Mouse (Mus musculus): Measurements from ENCODE around the gene Cidec. TPM values are rescaled to one million over a fixed set of nuclear protein-coding genes. Genes with fewer than 3 reads are reported as not detected.

The Cidec gene
- polyA plus RNA-seq, 1 experiment from 2014 or later = 0.40 TPM

DNA sequence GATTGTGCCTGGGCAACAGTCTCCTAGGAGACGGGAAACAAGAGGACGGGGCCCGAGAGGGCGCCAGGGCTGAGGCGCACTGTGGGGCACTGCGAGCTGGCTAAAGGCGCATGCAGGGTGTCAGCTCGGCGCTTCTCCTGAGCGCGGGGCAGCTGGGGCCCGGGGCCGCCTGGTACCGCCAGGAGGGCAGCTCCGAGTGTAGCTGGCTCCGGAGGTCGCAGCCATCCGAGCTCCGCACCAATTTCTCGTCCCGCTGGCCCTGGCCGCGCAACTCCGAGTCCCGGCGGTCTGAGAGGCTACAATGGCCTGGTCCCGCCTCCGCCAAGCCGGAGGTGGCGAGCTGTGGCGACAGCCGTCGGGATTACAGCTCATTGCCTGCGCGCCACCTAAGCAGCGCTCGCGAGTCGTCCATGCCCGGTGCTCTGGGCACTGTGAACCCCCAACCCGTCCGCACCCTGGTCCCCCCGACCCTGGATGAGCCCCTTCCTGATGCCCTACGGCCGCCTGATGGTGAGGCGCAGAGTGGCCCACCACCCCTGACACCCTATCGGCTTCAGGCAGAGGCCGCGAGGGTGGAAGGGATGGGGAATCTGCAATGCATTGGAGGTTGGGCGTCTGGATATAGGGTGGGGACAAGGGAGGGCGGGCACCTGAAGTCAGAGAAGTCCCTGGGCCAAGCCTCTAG lies 43.0 kb downstream of the Cidec start:
- Histone ChIP-seq H3K4me3 (ENCODE audit: low read depth, low read length) (peak overlapping the region; percentile 35), H3K4me1 (ENCODE audit: control insufficient read depth, low read depth, low read length) (peaks cover 6% of the 10 kb centered on the region), H3K36me3 (ENCODE audit: control insufficient read depth, insufficient read depth) (peaks cover 25% of the 10 kb centered on the region), H3K27me3 (ENCODE audit: control insufficient read depth, insufficient read depth, low read depth, low read length) (peaks cover 9% of the 10 kb centered on the region), H3K27ac (ENCODE audit: low read length) (no peak overlapping the region), H3K9ac (ENCODE audit: low read depth, low read length) (peak overlapping the region; percentile 6; the same call in 1 of the 2 replicates), H3K4me2 (ENCODE audit: low read depth, low read length) (peak overlapping the region; percentile 54), H3K9me3 (replicated peaks; ENCODE audit: control insufficient read depth, low read length) (no peaks in the 10 kb centered on the region)
- WGBS (ENCODE audit: insufficient replicate concordance) = 5% methylated on average over 51 of the region's 51 CpGs
- ATAC-seq (ENCODE audit: low read depth) = peak; percentile 46

DNA sequence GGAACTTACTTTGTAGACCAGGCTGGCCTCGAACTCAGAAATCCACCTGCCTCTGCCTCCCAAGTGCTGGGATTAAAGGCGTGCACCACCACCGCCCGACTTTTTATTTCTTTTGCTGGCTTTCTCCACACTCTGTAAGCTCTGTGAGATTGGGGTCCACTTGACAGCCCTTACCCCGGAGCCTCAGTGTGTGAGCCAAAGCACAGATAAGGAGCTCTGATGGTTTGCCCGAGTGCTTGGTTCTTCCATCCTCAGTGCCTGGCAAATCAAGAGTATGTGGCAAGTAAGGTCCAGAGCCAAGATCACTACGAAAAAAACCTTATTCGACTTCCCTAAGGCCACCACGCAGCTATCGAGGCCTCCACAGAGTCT lies 43.6 kb downstream of the Cidec start:
- Histone ChIP-seq H3K27ac (ENCODE audit: low read length) (no peak overlapping the region), H3K4me2 (ENCODE audit: low read depth, low read length) (peak overlapping the region; percentile 54), H3K27me3 (ENCODE audit: control insufficient read depth, insufficient read depth, low read depth, low read length) (peaks cover 9% of the 10 kb centered on the region), H3K9ac (ENCODE audit: low read depth, low read length) (peak overlapping the region; percentile 6; the same call in 1 of the 2 replicates), H3K9me3 (replicated peaks; ENCODE audit: control insufficient read depth, low read length) (no peaks in the 10 kb centered on the region), H3K4me1 (ENCODE audit: control insufficient read depth, low read depth, low read length) (peaks cover 6% of the 10 kb centered on the region), H3K4me3 (ENCODE audit: low read depth, low read length) (peak overlapping the region; percentile 35), H3K36me3 (ENCODE audit: control insufficient read depth, insufficient read depth) (peaks cover 27% of the 10 kb centered on the region)
- WGBS (ENCODE audit: insufficient replicate concordance) = 19% methylated on average over 10 of the region's 10 CpGs
- ATAC-seq (ENCODE audit: low read depth) = no peak

DNA sequence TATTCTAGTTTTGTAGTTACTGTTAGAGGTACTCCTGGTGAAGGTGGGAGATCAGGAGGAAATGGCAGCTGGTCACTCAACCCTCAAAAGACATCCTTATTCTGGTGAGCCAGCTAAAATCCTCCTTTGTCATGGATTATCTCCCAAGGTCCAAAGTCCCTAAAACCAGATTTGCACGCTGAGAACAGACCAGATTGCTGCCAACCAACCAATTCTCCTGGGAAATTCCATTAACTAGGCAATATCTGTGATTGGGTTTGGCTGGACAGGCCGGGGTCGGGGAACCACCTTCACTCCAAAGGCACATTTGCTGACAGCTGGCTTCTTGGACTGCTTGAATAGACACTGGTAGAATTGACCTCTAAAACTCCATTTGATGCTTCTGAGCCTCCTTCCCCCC lies 44.8 kb downstream of the Cidec start:
- no peak for ATAC-seq (ENCODE audit: low read depth)
- Histone ChIP-seq H3K4me3 (ENCODE audit: low read depth, low read length) (no peak overlapping the region), H3K4me1 (ENCODE audit: control insufficient read depth, low read depth, low read length) (peaks cover 6% of the 10 kb centered on the region), H3K27ac (ENCODE audit: low read length) (no peak overlapping the region), H3K4me2 (ENCODE audit: low read depth, low read length) (no peak overlapping the region), H3K9ac (ENCODE audit: low read depth, low read length) (no peak overlapping the region), H3K36me3 (ENCODE audit: control insufficient read depth, insufficient read depth) (peaks cover 32% of the 10 kb centered on the region), H3K9me3 (replicated peaks; ENCODE audit: control insufficient read depth, low read length) (no peaks in the 10 kb centered on the region), H3K27me3 (ENCODE audit: control insufficient read depth, insufficient read depth, low read depth, low read length) (peaks cover 9% of the 10 kb centered on the region)
- 80% methylated on average over 3 of the region's 3 CpGs for WGBS (ENCODE audit: insufficient replicate concordance)

DNA sequence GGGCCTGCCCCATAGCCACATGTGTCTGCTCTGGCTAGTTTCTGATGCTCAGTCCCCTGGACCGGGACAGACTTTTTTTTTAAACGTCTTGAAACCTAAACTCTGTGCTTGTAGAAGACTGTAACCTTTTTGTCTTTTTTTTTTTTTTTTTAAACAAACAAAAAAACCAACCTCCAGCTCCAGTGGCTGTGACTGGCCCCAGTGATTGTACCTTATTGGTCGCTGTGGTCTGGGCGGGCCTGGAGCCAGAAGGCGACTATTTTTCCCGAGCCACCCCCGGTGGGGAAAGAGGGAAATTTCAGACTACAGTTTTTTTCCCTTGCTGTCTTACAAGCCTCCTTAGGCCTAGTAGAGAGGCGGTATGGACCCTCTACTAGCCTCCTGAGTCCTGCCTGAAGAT lies 46.6 kb downstream of the Cidec start, which contains the start of gene Ttll3:
TSS of gene Ttll3 (plus strand) at position 301 of the 400 bp plus-strand sequence.
- 72% methylated on average over 8 of the region's 8 CpGs for WGBS (ENCODE audit: insufficient replicate concordance)

DNA sequence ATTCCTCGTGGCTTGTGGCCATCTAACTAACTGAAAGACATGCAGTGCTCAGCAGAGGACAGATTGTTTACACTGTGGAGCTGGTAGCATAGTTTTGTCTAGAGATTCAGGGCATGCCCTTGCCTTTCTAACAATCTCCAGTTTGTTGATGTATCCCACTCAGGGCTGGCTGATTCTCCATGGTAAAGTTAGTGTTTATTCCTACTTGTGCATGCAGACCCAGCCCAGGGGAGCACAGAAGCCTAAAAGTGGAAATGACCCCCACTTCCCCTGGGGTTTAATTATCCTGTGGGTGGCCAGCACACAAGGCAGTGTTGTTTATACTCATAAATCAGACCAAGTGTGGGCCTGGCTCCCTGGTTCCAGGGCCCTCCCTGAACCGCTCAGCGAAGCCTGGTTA lies 49.5 kb downstream of the Cidec start:
- H3K9me3 ChIP-seq (replicated peaks; ENCODE audit: control insufficient read depth, low read length) = no peaks in the 10 kb centered on the region
- H3K4me2 ChIP-seq (ENCODE audit: low read depth, low read length) = no peak overlapping the region
- no peaks in the 10 kb centered on the region for H3K27me3 ChIP-seq (ENCODE audit: control insufficient read depth, insufficient read depth, low read depth, low read length)
- H3K36me3 ChIP-seq (ENCODE audit: control insufficient read depth, insufficient read depth) = peaks cover 66% of the 10 kb centered on the region
- H3K4me1 ChIP-seq (ENCODE audit: control insufficient read depth, low read depth, low read length) = no peaks in the 10 kb centered on the region
- ATAC-seq (ENCODE audit: low read depth) = no peak
- no peak overlapping the region for H3K4me3 ChIP-seq (ENCODE audit: low read depth, low read length)
- H3K27ac ChIP-seq (ENCODE audit: low read length) = no peak overlapping the region
- WGBS (ENCODE audit: insufficient replicate concordance) = 67% methylated on average over 3 of the region's 3 CpGs
- H3K9ac ChIP-seq (ENCODE audit: low read depth, low read length) = no peak overlapping the region

More for the DNA sequence above, 46.6 kb downstream of the Cidec start, which contains the start of gene Ttll3:
- Histone ChIP-seq H3K4me3 (ENCODE audit: low read depth, low read length) (no peak within 1 kb of the TSS), H3K9ac (ENCODE audit: low read depth, low read length) (no peak within 1 kb of the TSS), H3K4me1 (ENCODE audit: control insufficient read depth, low read depth, low read length) (peaks cover 6% of the 10 kb centered on the region), H3K9me3 (replicated peaks; ENCODE audit: control insufficient read depth, low read length) (no peaks in the 10 kb centered on the region), H3K4me2 (ENCODE audit: low read depth, low read length) (no peak within 1 kb of the TSS), H3K27me3 (ENCODE audit: control insufficient read depth, insufficient read depth, low read depth, low read length) (peaks cover 9% of the 10 kb centered on the region), H3K27ac (ENCODE audit: low read length) (no peak within 1 kb of the TSS), H3K36me3 (ENCODE audit: control insufficient read depth, insufficient read depth) (peaks cover 49% of the 10 kb centered on the region)
- ATAC-seq (ENCODE audit: low read depth) = no peak

DNA sequence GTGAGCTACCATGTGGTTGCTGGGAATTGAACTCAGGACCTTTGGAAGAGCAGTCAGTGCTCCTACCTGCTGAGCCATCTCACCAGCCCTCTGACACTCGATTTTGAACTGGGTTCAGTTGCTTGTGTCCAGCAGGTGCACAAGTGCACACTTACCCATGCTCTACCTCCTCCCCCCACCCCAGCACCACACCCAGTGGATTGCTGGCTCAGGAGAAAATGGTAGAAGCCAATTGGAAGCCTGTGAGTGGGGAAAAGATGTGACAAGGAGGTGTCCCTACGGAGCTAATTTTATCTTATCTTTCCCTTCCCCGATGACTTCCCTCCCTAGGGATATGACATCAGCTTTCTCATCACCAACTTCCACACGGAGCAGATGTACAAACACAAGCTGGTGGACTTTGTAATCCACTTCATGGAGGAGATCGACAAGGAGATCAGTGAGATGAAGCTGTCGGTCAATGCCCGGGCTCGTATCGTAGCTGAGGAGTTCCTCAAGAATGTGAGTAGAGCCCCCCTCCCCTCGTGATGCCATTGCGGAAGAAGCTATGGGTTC lies 50.3 kb downstream of the Cidec start:
- 74% methylated on average over 11 of the region's 11 CpGs for WGBS (ENCODE audit: insufficient replicate concordance)
- no peak overlapping the region for H3K9ac ChIP-seq (ENCODE audit: low read depth, low read length)
- no peaks in the 10 kb centered on the region for H3K9me3 ChIP-seq (replicated peaks; ENCODE audit: control insufficient read depth, low read length)
- H3K4me1 ChIP-seq (ENCODE audit: control insufficient read depth, low read depth, low read length) = peaks cover 4% of the 10 kb centered on the region; the same call in 1 of the 2 replicates
- peaks cover 66% of the 10 kb centered on the region for H3K36me3 ChIP-seq (ENCODE audit: control insufficient read depth, insufficient read depth)
- no peaks in the 10 kb centered on the region for H3K27me3 ChIP-seq (ENCODE audit: control insufficient read depth, insufficient read depth, low read depth, low read length)
- H3K4me3 ChIP-seq (ENCODE audit: low read depth, low read length) = no peak overlapping the region
- ATAC-seq (ENCODE audit: low read depth) = no peak
- no peak overlapping the region for H3K4me2 ChIP-seq (ENCODE audit: low read depth, low read length)
- H3K27ac ChIP-seq (ENCODE audit: low read length) = no peak overlapping the region

DNA sequence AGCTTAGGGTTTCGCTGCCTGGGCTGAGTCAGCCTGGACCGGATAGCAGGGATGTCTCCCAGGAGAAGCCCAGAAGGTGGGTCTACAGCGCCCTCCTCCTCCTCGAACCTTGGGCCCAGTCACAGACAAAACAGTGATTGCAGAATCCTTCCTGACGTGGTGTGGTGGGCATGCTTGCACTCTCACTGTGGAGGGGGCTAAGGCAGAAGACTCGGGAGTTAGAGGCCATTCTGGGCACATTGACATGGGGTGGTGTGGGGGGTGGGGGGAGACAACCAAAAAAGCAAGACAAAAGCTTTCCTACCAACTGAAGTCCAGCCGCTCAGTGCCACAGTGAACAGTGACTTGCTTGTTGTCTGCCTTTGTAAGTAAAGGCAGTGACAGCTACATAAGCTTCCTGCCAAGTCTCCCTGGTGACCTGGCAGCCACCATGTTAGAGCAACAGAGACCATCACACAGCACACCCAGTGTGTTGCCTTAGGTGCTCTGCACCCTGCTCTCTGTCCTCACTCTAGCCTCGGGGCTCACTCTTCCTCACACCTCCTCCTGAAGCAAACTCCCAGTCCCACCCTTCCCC lies 51.1 kb downstream of the Cidec start:
- WGBS (ENCODE audit: insufficient replicate concordance) = 81% methylated on average over 8 of the region's 8 CpGs
- H3K27me3 ChIP-seq (ENCODE audit: control insufficient read depth, insufficient read depth, low read depth, low read length) = no peaks in the 10 kb centered on the region
- H3K4me2 ChIP-seq (ENCODE audit: low read depth, low read length) = no peak overlapping the region
- peaks cover 60% of the 10 kb centered on the region for H3K36me3 ChIP-seq (ENCODE audit: control insufficient read depth, insufficient read depth)
- peaks cover 10% of the 10 kb centered on the region for H3K4me1 ChIP-seq (ENCODE audit: control insufficient read depth, low read depth, low read length)
- no peak overlapping the region for H3K4me3 ChIP-seq (ENCODE audit: low read depth, low read length)
- ATAC-seq (ENCODE audit: low read depth) = no peak
- H3K9ac ChIP-seq (ENCODE audit: low read depth, low read length) = no peak overlapping the region
- no peaks in the 10 kb centered on the region for H3K9me3 ChIP-seq (replicated peaks; ENCODE audit: control insufficient read depth, low read length)
- no peak overlapping the region for H3K27ac ChIP-seq (ENCODE audit: low read length)

DNA sequence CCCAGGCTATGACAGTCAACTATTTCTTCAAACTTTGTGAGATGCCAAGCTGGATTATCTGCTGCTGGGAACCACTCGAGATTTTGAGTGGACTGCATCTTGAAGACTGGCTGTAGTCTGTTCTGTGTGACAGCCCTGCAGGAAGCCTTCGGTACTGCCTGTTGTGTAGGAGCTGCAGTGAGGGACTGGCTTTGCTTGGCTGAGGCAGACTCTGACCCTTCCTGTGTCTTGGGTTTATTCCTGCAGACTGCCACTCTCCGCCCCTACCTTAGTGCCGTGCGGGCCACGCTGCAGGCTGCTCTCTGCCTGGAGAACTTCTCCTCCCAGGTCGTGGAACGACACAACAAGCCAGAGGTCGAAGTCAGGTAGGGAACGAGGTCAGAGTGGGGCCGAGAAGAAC lies 55.1 kb downstream of the Cidec start:
- no peak for ATAC-seq (ENCODE audit: low read depth)
- H3K27me3 ChIP-seq (ENCODE audit: control insufficient read depth, insufficient read depth, low read depth, low read length) = no peaks in the 10 kb centered on the region
- H3K4me1 ChIP-seq (ENCODE audit: control insufficient read depth, low read depth, low read length) = peaks cover 27% of the 10 kb centered on the region
- no peak overlapping the region for H3K4me2 ChIP-seq (ENCODE audit: low read depth, low read length)
- no peak overlapping the region for H3K9ac ChIP-seq (ENCODE audit: low read depth, low read length)
- no peak overlapping the region for H3K27ac ChIP-seq (ENCODE audit: low read length)
- peaks cover 32% of the 10 kb centered on the region for H3K36me3 ChIP-seq (ENCODE audit: control insufficient read depth, insufficient read depth)
- H3K9me3 ChIP-seq (replicated peaks; ENCODE audit: control insufficient read depth, low read length) = no peaks in the 10 kb centered on the region
- H3K4me3 ChIP-seq (ENCODE audit: low read depth, low read length) = no peak overlapping the region
- WGBS (ENCODE audit: insufficient replicate concordance) = 85% methylated on average over 11 of the region's 11 CpGs

DNA sequence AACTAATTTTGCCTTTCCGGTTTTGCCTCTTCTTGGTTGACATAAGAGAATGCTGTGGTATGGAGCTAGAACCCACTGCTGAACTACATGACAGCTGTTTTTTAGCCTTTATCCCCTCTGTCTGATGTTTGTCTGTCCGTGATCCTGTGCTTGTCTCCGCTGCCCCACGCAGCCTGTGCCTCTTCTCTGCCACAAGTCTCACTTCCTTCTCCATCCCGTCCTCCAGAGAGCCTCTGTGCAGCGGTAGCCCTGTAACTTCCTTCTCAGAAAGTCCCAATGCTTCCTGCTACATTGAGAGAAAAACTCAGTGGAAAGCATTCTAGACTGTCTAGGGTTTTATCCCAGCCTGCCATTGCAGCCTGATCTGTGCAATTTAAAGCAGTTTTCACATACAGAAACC lies 56.3 kb downstream of the Cidec start:
- ATAC-seq (ENCODE audit: low read depth) = no peak
- Histone ChIP-seq H3K36me3 (ENCODE audit: control insufficient read depth, insufficient read depth) (peaks cover 23% of the 10 kb centered on the region), H3K9me3 (replicated peaks; ENCODE audit: control insufficient read depth, low read length) (no peaks in the 10 kb centered on the region), H3K9ac (ENCODE audit: low read depth, low read length) (peak overlapping the region; percentile 81), H3K4me1 (ENCODE audit: control insufficient read depth, low read depth, low read length) (peaks cover 27% of the 10 kb centered on the region), H3K27ac (ENCODE audit: low read length) (peak overlapping the region; percentile 6; the same call in 1 of the 2 replicates), H3K4me2 (ENCODE audit: low read depth, low read length) (peak overlapping the region; percentile 80), H3K27me3 (ENCODE audit: control insufficient read depth, insufficient read depth, low read depth, low read length) (no peaks in the 10 kb centered on the region), H3K4me3 (ENCODE audit: low read depth, low read length) (peak overlapping the region; percentile 78)
- WGBS (ENCODE audit: insufficient replicate concordance) = 25% methylated on average over 6 of the region's 6 CpGs

Measured in liver, embryonic 16.5 days (tissue).